9 mouse cellular contexts compared by ENCODE assay signal in the genomic region with DNA sequence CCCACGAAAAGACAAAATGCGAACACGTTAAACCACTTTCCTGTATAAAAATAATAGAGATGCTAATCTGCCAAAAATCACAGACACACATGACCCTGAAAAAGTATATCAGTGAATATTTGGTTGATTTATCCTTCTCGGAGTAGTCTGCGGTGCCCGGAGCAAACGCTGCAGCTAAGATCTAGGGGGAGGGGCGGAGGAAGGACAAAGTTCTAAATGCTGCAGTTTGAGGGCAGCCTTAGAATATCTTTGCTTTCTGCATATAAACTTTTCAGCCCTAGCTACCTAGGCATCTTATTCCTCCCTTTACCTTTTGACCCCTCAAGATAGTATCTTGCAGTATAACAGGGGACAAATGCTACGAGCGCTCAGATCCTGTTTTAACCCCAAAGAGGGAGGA. TPM values are rescaled to one million over a fixed set of nuclear protein-coding genes. Genes with fewer than 3 reads are reported as not detected.
DNase-seq lines count a peak whose midpoint lies in the region; ATAC-seq and TF ChIP-seq lines count a peak whose summit lies in the region.
"Had no signal": no experiment of that assay in that cellular context is flagged by ENCODE, and none has a peak within 500 bp of the region (broad histone marks: within the 10 kb centered on the region; RNA-seq: fewer than 3 reads in every experiment).

No protein-coding gene starts in this region.

- H3K9ac ChIP-seq in intestine, postnatal 0 days (ENCODE audit: low read depth, low read length): peak overlapping the region; percentile 51

- no peak for ATAC-seq in erythroblast, adult 5-6 weeks (replicated peaks; ENCODE audit: low FRiP score, poor library complexity, severe bottlenecking)
- ATAC-seq in intestine, postnatal 0 days: no peak

- TF ChIP-seq CTCF in intestine, postnatal 0 days (IDR thresholded peaks at IDR 0.05; ENCODE audit: low read depth): no peak
- no peak for TF ChIP-seq CTCF in lung, adult 2 months (IDR thresholded peaks at IDR 0.05; ENCODE audit: insufficient read depth, low read length)

- DNase-seq in thymus, postnatal 25 days: peak; percentile 21
- no peak for DNase-seq in thymus, adult 18-20 months
- peak; percentile 56 for DNase-seq in yolk sac, embryonic 10.5 days (ENCODE audit: low spot score)
- DNase-seq in lung, adult 2 months: no peak
- no peak for DNase-seq in kidney, postnatal 10 days

- peak overlapping the region; percentile 68; the same call in 1 of the 2 replicates for H3K27ac ChIP-seq in intestine, postnatal 0 days (ENCODE audit: low read depth, low read length)

- no peak for TF ChIP-seq POLR2A in lung, adult 2 months (IDR thresholded peaks at IDR 0.05; ENCODE audit: borderline replicate concordance, extremely low read depth, low read depth, low read length)

- peaks cover 87% of the 10 kb centered on the region for H3K27me3 ChIP-seq in erythroblast, embryonic 14.5 days (ENCODE audit: control insufficient read depth)
- H3K27me3 ChIP-seq in intestine, postnatal 0 days (replicated peaks; ENCODE audit: control insufficient read depth, insufficient read depth, low read length): peaks cover 40% of the 10 kb centered on the region
- H3K27me3 ChIP-seq: CH12.LX had no signal

- H3K9me3 ChIP-seq in erythroblast, embryonic 14.5 days (ENCODE audit: control insufficient read depth, low read length): no peaks in the 10 kb centered on the region
- H3K9me3 ChIP-seq in intestine, postnatal 0 days (ENCODE audit: control insufficient read depth): no peaks in the 10 kb centered on the region

- H3K36me3 ChIP-seq in erythroblast, embryonic 14.5 days (ENCODE audit: control insufficient read depth): no peaks in the 10 kb centered on the region
- no peaks in the 10 kb centered on the region; the same call in 1 of the 2 replicates for H3K36me3 ChIP-seq in intestine, postnatal 0 days (ENCODE audit: control insufficient read depth, insufficient read depth)

- peak overlapping the region; percentile 36 for H3K4me3 ChIP-seq in erythroblast, embryonic 14.5 days (replicated peaks)
- peak overlapping the region; percentile 56 for H3K4me3 ChIP-seq in intestine, postnatal 0 days (ENCODE audit: low read depth, low read length)
- H3K4me3 ChIP-seq in lung, adult 2 months (replicated peaks; ENCODE audit: extremely low read depth, low read depth, low read length): no peak overlapping the region

- WGBS in intestine, postnatal 0 days: 3% methylated on average over 10 of the region's 10 CpGs
- 7% methylated on average over 10 of the region's 10 CpGs for WGBS in lung, adult 2 months

- no peaks in the 10 kb centered on the region for H3K4me1 ChIP-seq in erythroblast, embryonic 14.5 days (ENCODE audit: control insufficient read depth)
- no peaks in the 10 kb centered on the region for H3K4me1 ChIP-seq in intestine, postnatal 0 days (replicated peaks; ENCODE audit: control insufficient read depth, insufficient read depth, low read length)
- peaks cover 14% of the 10 kb centered on the region for H3K4me1 ChIP-seq in lung, adult 2 months (ENCODE audit: control insufficient read depth, insufficient read depth, low read length)

- H3K4me2 ChIP-seq in intestine, postnatal 0 days (replicated peaks; ENCODE audit: low read depth): peak overlapping the region; percentile 85

RNA-seq across cellular contexts. Expression of gene Nrn1, which starts 1.4 kb away (rescaled TPM):
- polyA plus RNA-seq in erythroblast, embryonic 14.5 days (2012): 0.14 and 0.18 TPM in 2 replicates
- not detected in 2 replicates for total RNA-seq in erythroblast, adult 5-6 weeks (2015; ENCODE audit: low replicate concordance)
- total RNA-seq in erythroblast, adult 5-6 weeks (2017; ENCODE audit: low replicate concordance): not detected in 2 replicates
- polyA plus RNA-seq in intestine, postnatal 0 days (2015; fragmentation: Nextera tagmentation; extraction: Ambion mirVana): 77.8 and 96.5 TPM in 2 replicates
- polyA plus RNA-seq in lung, adult 2 months (2012; rRNA removed): 9.2 and 12.9 TPM in 2 replicates
- total RNA-seq: CH12.LX had no signal

Comparison
In these comparisons a context has a peak if more than half of its experiments do, and no peak if none do; other contexts are left out.
1. DNase-seq: peak in thymus, postnatal 25 days (single experiment) and yolk sac, embryonic 10.5 days (single experiment); none in thymus, adult 18-20 months (0 of 2), lung, adult 2 months (single experiment) and kidney, postnatal 10 days (single experiment).